Mouse (Mus musculus) CH12.LX (cell line): ENCODE measurements around the gene Nbas. TPM values are rescaled to one million over a fixed set of nuclear protein-coding genes. Genes with fewer than 3 reads are reported as not detected.

Experiments
- DNase-seq: peaks from one replicate; pipeline ENCODE4 v3.0.0-alpha.2; 2013; ENCODE audit errors: extremely low read depth
- H3K27ac ChIP-seq: 2 replicates; pipeline ENCODE4 v1.5.1; 2012; ENCODE audit warnings: low read depth, mild to moderate bottlenecking, control low read depth, moderate library complexity; ENCODE audit not compliant: insufficient read depth
- H3K27me3 ChIP-seq: replicated peaks from 2 replicates; pipeline ENCODE3; 2012; ENCODE audit warnings: inconsistent platforms
- H3K36me3 ChIP-seq, 2 experiments: replicated peaks in 1 of 2; 2 replicates each; pipeline versions ENCODE3 to v1.6.1; 2012; ENCODE audit warnings: inconsistent platforms in 1 of 2, low read length in 1 of 2, mild to moderate bottlenecking in 1 of 2, mixed read lengths in 1 of 2, moderate library complexity in 1 of 2; ENCODE audit not compliant: control insufficient read depth in 1 of 2, insufficient read depth in 1 of 2
- H3K4me1 ChIP-seq, 2 experiments: 2 replicates each; pipeline ENCODE4 v1.6.1; 2012; ENCODE audit warnings: inconsistent platforms in 1 of 2, moderate library complexity in 1 of 2; ENCODE audit not compliant: insufficient read depth in 2 of 2, control insufficient read depth in 1 of 2
- H3K4me2 ChIP-seq: 2 replicates; pipeline ENCODE4 v1.6.1; 2012; ENCODE audit warnings: low read depth, mild to moderate bottlenecking, control low read depth; ENCODE audit not compliant: poor library complexity, insufficient read depth, severe bottlenecking
- H3K4me3 ChIP-seq, 3 experiments: fragments of 150-350 bp in 1 of 3; sonication (generic) in 1 of 3; replicated peaks in 1 of 3; 2 replicates each; pipeline versions ENCODE3 to v1.5.1; 2011 to 2012; ENCODE audit warnings: low read depth in 2 of 3, low read length in 2 of 3, mild to moderate bottlenecking in 2 of 3, moderate library complexity in 2 of 3, control low read depth in 1 of 3, improper control_type of control experiment in 1 of 3, inconsistent platforms in 1 of 3, mixed read lengths in 1 of 3; ENCODE audit not compliant: poor library complexity in 1 of 3
- H3K79me2 ChIP-seq: replicated peaks from 2 replicates; pipeline ENCODE4 v1.6.1; 2012; ENCODE audit warnings: mild to moderate bottlenecking, moderate library complexity; ENCODE audit not compliant: control insufficient read depth, poor library complexity, insufficient read depth, severe bottlenecking; ENCODE audit errors: extremely low read depth
- H3K9ac ChIP-seq: 2 replicates; pipeline ENCODE4 v1.6.1; 2012; ENCODE audit warnings: low read depth, mild to moderate bottlenecking, control low read depth, moderate library complexity; ENCODE audit not compliant: insufficient read depth
- H3K9me3 ChIP-seq: replicated peaks from 2 replicates; pipeline ENCODE3; 2012; ENCODE audit warnings: low read length, inconsistent platforms, mixed read lengths
- BHLHE40 ChIP-seq: IDR thresholded peaks from 2 replicates; pipeline ENCODE4 v1.6.1; 2011; ENCODE audit warnings: mild to moderate bottlenecking, low read depth, low read length, improper control_type of control experiment
- CHD2 ChIP-seq: IDR thresholded peaks from 2 replicates; pipeline ENCODE4 v1.6.1; 2011; ENCODE audit warnings: low read length, improper control_type of control experiment
- CTCF ChIP-seq, 2 experiments: IDR thresholded peaks in 1 of 2; conservative IDR thresholded peaks in 1 of 2; 2 replicates each; pipeline ENCODE4 v1.5.1; 2011 to 2012; ENCODE audit warnings: low read depth in 2 of 2, low read length in 2 of 2, improper control_type of control experiment in 1 of 2, inconsistent platforms in 1 of 2, mild to moderate bottlenecking in 1 of 2, moderate library complexity in 1 of 2
- E2F4 ChIP-seq: IDR thresholded peaks from 2 replicates; pipeline ENCODE4 v1.6.1; 2011; ENCODE audit warnings: low read depth, low read length, improper control_type of control experiment; ENCODE audit not compliant: insufficient replicate concordance
- ETS1 ChIP-seq: conservative IDR thresholded peaks from 2 replicates; pipeline ENCODE4 v1.6.1; 2012; ENCODE audit warnings: low read depth, mild to moderate bottlenecking, inconsistent platforms, low read length, improper control_type of control experiment, moderate library complexity
- GABPA ChIP-seq: IDR thresholded peaks from 2 replicates; pipeline ENCODE4 v1.6.1; 2012; ENCODE audit warnings: low read depth, low read length, improper control_type of control experiment, inconsistent platforms; ENCODE audit not compliant: insufficient replicate concordance
- JUN ChIP-seq: IDR thresholded peaks from 2 replicates; pipeline ENCODE4 v1.6.1; 2011; ENCODE audit warnings: low read depth, mild to moderate bottlenecking, low read length, improper control_type of control experiment, moderate library complexity; ENCODE audit not compliant: insufficient read depth
- MYC ChIP-seq: IDR thresholded peaks from 2 replicates; pipeline ENCODE4 v1.6.1; 2011; ENCODE audit warnings: low read depth, mild to moderate bottlenecking, improper control_type of control experiment, low read length
- NELFE ChIP-seq: IDR thresholded peaks from 2 replicates; pipeline ENCODE4 v1.6.1; 2011; ENCODE audit warnings: low read depth, low read length, improper control_type of control experiment
- NRF1 ChIP-seq: IDR thresholded peaks from 2 replicates; pipeline ENCODE4 v1.6.1; 2014; ENCODE audit warnings: low read depth, mild to moderate bottlenecking, inconsistent platforms, low read length, improper control_type of control experiment, moderate library complexity
- RAD21 ChIP-seq: IDR thresholded peaks from 2 replicates; pipeline ENCODE4 v1.6.1; 2011; ENCODE audit warnings: low read depth, mild to moderate bottlenecking, low read length, improper control_type of control experiment, moderate library complexity
- RCOR1 ChIP-seq: conservative IDR thresholded peaks from 2 replicates; pipeline ENCODE4 v1.6.1; 2012; ENCODE audit warnings: low read depth, mild to moderate bottlenecking, inconsistent platforms, low read length, improper control_type of control experiment
- SMC3 ChIP-seq: IDR thresholded peaks from 2 replicates; pipeline ENCODE4 v1.6.1; 2011; ENCODE audit warnings: low read depth, low read length, improper control_type of control experiment
- TCF12 ChIP-seq: IDR thresholded peaks from 2 replicates; pipeline ENCODE4 v1.6.1; 2014; ENCODE audit warnings: low read depth, mild to moderate bottlenecking, inconsistent platforms, low read length, improper control_type of control experiment
- USF1 ChIP-seq: IDR thresholded peaks from 2 replicates; pipeline ENCODE4 v1.6.1; 2014; ENCODE audit warnings: low read depth, mild to moderate bottlenecking, inconsistent platforms, low read length, improper control_type of control experiment
- USF2 ChIP-seq: conservative IDR thresholded peaks from 2 replicates; pipeline ENCODE4 v1.6.1; 2011; ENCODE audit warnings: low read depth, low read length, improper control_type of control experiment
- ZC3H11A ChIP-seq: IDR thresholded peaks from 2 replicates; pipeline ENCODE4 v1.6.1; 2012; ENCODE audit warnings: low read depth, mild to moderate bottlenecking, inconsistent platforms, low read length, improper control_type of control experiment
- ZNF384 ChIP-seq: IDR thresholded peaks from 2 replicates; pipeline ENCODE4 v1.6.1; 2012; ENCODE audit warnings: low read depth, low read length, improper control_type of control experiment, inconsistent platforms
- dilution Hi-C: fragments of 300-500 bp; cut with MboI; formaldehyde crosslinking; loops from 2 replicates; pipeline ENCODE4 v1.14.3; 2020; ENCODE audit warnings: low sequenced_read_pairs; ENCODE audit not compliant: extremely low pct_unique_long_range_greater_than_20kb, extremely low pct_ligation_motif_present
- in situ Hi-C: fragments of 300-500 bp; cut with MboI; formaldehyde crosslinking; loops from 3 replicates; pipeline ENCODE4 v1.14.3; 2019; ENCODE audit warnings: low sequenced_read_pairs, low pct_ligation_motif_present, low pct_unique_long_range_greater_than_20kb, mixed read lengths
- polyA plus RNA-seq: library from polyadenylated mRNA; unstranded; fragments of >175 nt; gene quantifications from 2 replicates; pipeline ENCODE4 v1.2.1, GENCODE M21; 2012; ENCODE audit warnings: low read depth; ENCODE audit not compliant: insufficient read length
- total RNA-seq, 2 experiments: library from RNA; depleted of rRNA; stranded (reverse); fragments of 300-350 nt in 1 of 2; fragments of >200 nt in 1 of 2; gene quantifications; 2 replicates each; pipeline ENCODE4 v1.2.3; 2012 to 2014

Nbas gene
- total and polyA plus RNA-seq, 3 experiments, result 16.9 to 51.6 (median 22.1) TPM

DNA sequence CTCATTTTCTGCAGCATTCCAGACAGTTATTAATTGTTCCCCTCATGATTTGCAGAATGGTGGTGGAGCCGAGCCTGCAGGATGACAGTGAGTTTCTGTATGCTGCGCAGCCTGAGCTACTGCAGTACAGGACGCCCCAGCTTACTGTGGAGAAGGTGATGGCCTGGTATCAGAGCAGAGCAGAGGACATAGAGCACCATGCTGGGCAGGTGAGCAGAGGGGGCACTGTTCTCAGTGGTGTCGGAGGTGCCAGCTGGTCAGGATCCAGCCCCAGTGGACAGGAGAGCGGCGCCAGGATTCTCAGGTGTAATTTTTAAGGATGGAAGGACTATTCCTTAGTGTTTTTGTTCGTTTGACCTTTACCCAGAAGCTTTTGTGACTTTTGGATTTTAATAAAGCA, 87.8 kb downstream of the Nbas start:
- Histone ChIP-seq H3K36me3 (peaks cover 39 to 63% of the 10 kb centered on the region in 2 experiments), H3K9me3 (no peaks in the 10 kb centered on the region), H3K4me2 (no peak overlapping the region), H3K4me1 (peaks cover 0 to 8% of the 10 kb centered on the region in 2 experiments; a peak in 2 of 4 replicates), H3K79me2 (no peaks in the 10 kb centered on the region), H3K27ac (no peak overlapping the region), H3K4me3 (no peak overlapping the region), H3K27me3 (no peaks in the 10 kb centered on the region), H3K9ac (no peak overlapping the region)
- dilution Hi-C loops (no loop called here), in situ Hi-C loops (no loop called here)
- TF ChIP-seq RAD21, result no peak
- no peak for TF ChIP-seq SMC3
- no peak for TF ChIP-seq GABPA
- no peak for TF ChIP-seq BHLHE40
- TF ChIP-seq ZC3H11A, result no peak
- TF ChIP-seq E2F4, result no peak
- TF ChIP-seq RCOR1, result no peak
- DNase-seq, result no peak

DNA sequence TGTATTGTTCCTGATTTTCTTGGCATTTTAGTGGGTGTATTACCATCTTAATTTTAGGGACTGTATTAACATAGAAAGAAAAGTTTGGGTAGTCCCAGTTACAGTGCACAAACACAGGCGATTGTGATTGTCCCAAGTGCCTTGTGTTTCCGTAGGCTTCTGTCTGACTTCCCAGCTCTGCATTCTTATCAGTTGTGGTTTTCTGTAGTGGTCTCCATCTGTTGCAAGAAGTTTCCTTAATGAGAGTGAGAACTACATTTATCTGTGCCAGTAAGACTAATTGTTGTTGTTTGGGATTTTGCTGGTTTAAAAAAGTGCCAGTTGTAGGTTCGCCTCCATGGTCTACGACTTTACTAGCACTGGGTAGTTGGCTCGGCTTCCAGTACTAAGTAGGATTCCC, 88.3 kb downstream of the Nbas start:
- Histone ChIP-seq H3K27ac (no peak overlapping the region), H3K27me3 (no peaks in the 10 kb centered on the region), H3K9ac (no peak overlapping the region), H3K4me3 (no peak overlapping the region), H3K36me3 (peaks cover 42 to 67% of the 10 kb centered on the region in 2 experiments), H3K79me2 (no peaks in the 10 kb centered on the region), H3K4me1 (peaks cover 0 to 10% of the 10 kb centered on the region in 2 experiments; a peak in 2 of 4 replicates), H3K9me3 (no peaks in the 10 kb centered on the region)
- dilution Hi-C loops (no loop called here), in situ Hi-C loops (no loop called here)
- TF ChIP-seq NRF1, result no peak
- no peak for TF ChIP-seq CTCF (conservative IDR thresholded peaks at IDR 0.05 in 1 of 2, IDR thresholded peaks at IDR 0.05 in 1 of 2; ENCODE audit: low read depth in 2 of 2, low read length in 2 of 2)
- no peak for TF ChIP-seq ZNF384
- TF ChIP-seq USF2, result no peak
- no peak for TF ChIP-seq GABPA
- TF ChIP-seq CHD2, result no peak
- TF ChIP-seq ETS1, result no peak
- no peak for TF ChIP-seq JUN
- no peak for TF ChIP-seq TCF12
- TF ChIP-seq NELFE, result no peak
- TF ChIP-seq E2F4, result no peak
- TF ChIP-seq MYC, result no peak
- no peak for TF ChIP-seq USF1
- TF ChIP-seq, all 38 proteins: peak for 0
- no peak overlapping the region for H3K4me2 ChIP-seq
- DNase-seq, result no peak
